Mouse (Mus musculus) cerebellum, adult 2 months (tissue): Measurements from ENCODE around the gene Alg5. TPM values are rescaled to one million over a fixed set of nuclear protein-coding genes. Genes with fewer than 3 reads are reported as not detected.

Source experiments
- DNase-seq, 2 experiments: peaks; one replicate each; pipeline ENCODE4 v3.0.0; 2021
- H3K27ac ChIP-seq: fragments of 200-500 bp; 2 replicates; pipeline ENCODE4 v1.5.1; 2012; ENCODE audit warnings: low read length, control low read depth, inconsistent platforms; ENCODE audit not compliant: insufficient read depth
- H3K27me3 ChIP-seq: fragments of 200-500 bp; 2 replicates; pipeline ENCODE4 v1.6.1; 2012; ENCODE audit warnings: inconsistent platforms, mild to moderate bottlenecking, low read length, moderate library complexity; ENCODE audit not compliant: control insufficient read depth, insufficient read depth
- H3K4me1 ChIP-seq: fragments of 200-500 bp; 2 replicates; pipeline ENCODE4 v1.6.1; 2011; ENCODE audit warnings: low read length; ENCODE audit not compliant: control insufficient read depth, insufficient read depth
- H3K4me3 ChIP-seq: fragments of 200-500 bp; replicated peaks from 2 replicates; pipeline ENCODE3; 2011; ENCODE audit warnings: mild to moderate bottlenecking, low read depth, low read length, control low read depth; ENCODE audit not compliant: insufficient read depth
- CTCF ChIP-seq: fragments of 200-500 bp; IDR thresholded peaks from 2 replicates; pipeline ENCODE4 v1.5.1; 2011; ENCODE audit warnings: low read depth, mild to moderate bottlenecking, control low read depth, low read length, moderate library complexity, borderline replicate concordance; ENCODE audit not compliant: insufficient read depth
- POLR2A ChIP-seq: fragments of 200-500 bp; IDR thresholded peaks from 2 replicates; pipeline ENCODE4 v1.6.1; 2011; ENCODE audit warnings: low read length, control low read depth, borderline replicate concordance; ENCODE audit not compliant: insufficient read depth
- WGBS: fragments of 180-500 bp; shearing (Covaris S2); methylation state at CpG from one replicate; pipeline ENCODE4 v1.1.7; 2018; 5-methylcytosine and 5-hydroxymethylcytosine counted together
- polyA plus RNA-seq: library from polyadenylated mRNA; depleted of rRNA; stranded (reverse); fragments of >200 nt; gene quantifications from 2 replicates; pipeline ENCODE4 v1.2.3, GENCODE M21; 2012

The Alg5 gene
- polyA plus RNA-seq, 1 experiment: 26.0 TPM

GRCm38 (mm10) chr3:54708972-54709371 is 26.4 kb upstream of the Alg5 start:
- Histone ChIP-seq H3K4me3 (no peak overlapping the region), H3K27me3 (no peaks in the 10 kb centered on the region), H3K4me1 (no peaks in the 10 kb centered on the region), H3K27ac (no peak overlapping the region)
- 94% methylated on average over 9 of the region's 9 CpGs for WGBS
- no peak for DNase-seq
- TF ChIP-seq CTCF (no peak), POLR2A (no peak)

- H3K27me3 ChIP-seq: no peaks in the 10 kb centered on the region
- TF ChIP-seq POLR2A: no peak
- TF ChIP-seq CTCF: no peak
- WGBS: 88% methylated on average over 6 of the region's 6 CpGs
- H3K4me3 ChIP-seq: no peak within 1 kb of the TSS
- no peak for DNase-seq
- no peak within 1 kb of the TSS for H3K27ac ChIP-seq
- no peaks in the 10 kb centered on the region; the same call in 1 of the 2 replicates for H3K4me1 ChIP-seq
These were observed 21.1 kb upstream of the Alg5 start, which contains the start of gene Gm21958 for GRCm38 (mm10) chr3:54714253-54714652. Gene Gm21958 (minus strand): TSS chr3:54714353.

- DNase-seq: no peak
- H3K27ac ChIP-seq: no peak overlapping the region
- H3K4me1 ChIP-seq: no peaks in the 10 kb centered on the region; the same call in 1 of the 2 replicates
- TF ChIP-seq CTCF (no peak), POLR2A (no peak)
- H3K4me3 ChIP-seq: no peak overlapping the region
- 83% methylated on average over 6 of the region's 6 CpGs for WGBS
- no peaks in the 10 kb centered on the region for H3K27me3 ChIP-seq
These were observed 19.9 kb upstream of the Alg5 start for GRCm38 (mm10) chr3:54715461-54715860.

- no peak overlapping the region for H3K4me3 ChIP-seq
- H3K4me1 ChIP-seq: no peaks in the 10 kb centered on the region; the same call in 1 of the 2 replicates
- WGBS: 25% methylated on average over 6 of the region's 6 CpGs
- no peak for DNase-seq
- no peaks in the 10 kb centered on the region for H3K27me3 ChIP-seq
- H3K27ac ChIP-seq: no peak overlapping the region
- TF ChIP-seq CTCF (no peak), POLR2A (no peak)
These were observed 18.0 kb upstream of the Alg5 start for GRCm38 (mm10) chr3:54717348-54717747.

- no peaks in the 10 kb centered on the region; the same call in 1 of the 2 replicates for H3K4me1 ChIP-seq
- H3K27me3 ChIP-seq: no peaks in the 10 kb centered on the region
- TF ChIP-seq CTCF (no peak), POLR2A (no peak)
- no peak for DNase-seq
- WGBS: 64% methylated on average over 3 of the region's 3 CpGs
- no peak overlapping the region for H3K27ac ChIP-seq
- no peak overlapping the region for H3K4me3 ChIP-seq
These were observed 16.4 kb upstream of the Alg5 start for GRCm38 (mm10) chr3:54718947-54719346.

- WGBS: 89% methylated on average over 10 of the region's 10 CpGs
- DNase-seq: no peak
- Histone ChIP-seq H3K4me3 (no peak overlapping the region), H3K4me1 (no peaks in the 10 kb centered on the region), H3K27me3 (no peaks in the 10 kb centered on the region), H3K27ac (no peak overlapping the region)
- TF ChIP-seq POLR2A: no peak
- TF ChIP-seq CTCF: no peak
These were observed 11.4 kb upstream of the Alg5 start for GRCm38 (mm10) chr3:54723741-54724500.

GRCm38 (mm10) chr3:54725344-54725743 is 10.0 kb upstream of the Alg5 start:
- Histone ChIP-seq H3K4me3 (no peak overlapping the region), H3K4me1 (no peaks in the 10 kb centered on the region), H3K27me3 (no peaks in the 10 kb centered on the region), H3K27ac (no peak overlapping the region)
- 81% methylated on average over 2 of the region's 2 CpGs for WGBS
- DNase-seq: no peak
- TF ChIP-seq CTCF (no peak), POLR2A (no peak)

GRCm38 (mm10) chr3:54727588-54727987 is 7.8 kb upstream of the Alg5 start:
- WGBS: 88% methylated on average over 2 of the region's 2 CpGs
- TF ChIP-seq CTCF: no peak
- TF ChIP-seq POLR2A: no peak
- no peak for DNase-seq
- H3K27ac ChIP-seq: no peak overlapping the region
- no peaks in the 10 kb centered on the region for H3K4me1 ChIP-seq
- H3K27me3 ChIP-seq: no peaks in the 10 kb centered on the region
- no peak overlapping the region for H3K4me3 ChIP-seq
